Mouse (Mus musculus) bone marrow macrophage, adult 2 months (primary cell): Measurements from ENCODE around the gene B9d1.

Source experiments
- CTCF ChIP-seq: IDR thresholded peaks from 2 replicates; pipeline ENCODE4 v1.5.1; 2012; ENCODE audit warnings: low read depth, mild to moderate bottlenecking, low read length, moderate library complexity
- POLR2A ChIP-seq: IDR thresholded peaks from 2 replicates; pipeline ENCODE4 v1.6.1; 2012; ENCODE audit warnings: mild to moderate bottlenecking, low read depth, low read length, borderline replicate concordance

DNA sequence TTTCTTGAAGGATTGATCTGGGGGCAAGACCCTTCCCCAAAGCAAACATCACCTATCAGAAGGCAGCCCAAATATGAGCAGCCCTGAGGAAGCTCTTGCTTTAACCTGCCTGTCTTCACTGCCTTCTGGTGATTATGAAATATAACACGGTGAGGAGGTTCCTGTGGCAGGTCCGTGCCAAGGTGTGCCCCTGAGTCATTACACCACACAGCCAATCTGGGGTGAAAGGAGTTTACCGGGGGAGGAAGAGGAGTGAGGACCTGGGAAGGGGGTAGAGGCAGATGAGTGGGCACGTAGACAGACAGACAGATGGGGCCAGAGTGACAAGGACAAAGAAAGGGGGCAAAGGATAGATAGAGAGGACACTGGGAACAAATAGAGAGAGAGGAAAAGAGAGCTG, 31.3 kb upstream of the B9d1 start:
- TF ChIP-seq CTCF (no peak), POLR2A (no peak)
